Mouse (Mus musculus): ENCODE results near the gene Invs.

GRCm38 (mm10) chr4:48415838-48416335 lies 136.3 kb downstream of the Invs start:
- TF ChIP-seq CTCF (IDR thresholded peaks at IDR 0.05) = no peak
- TF ChIP-seq EP300 (IDR thresholded peaks at IDR 0.05; ENCODE audit: insufficient read depth, low read depth, low read length) = no peak
